Mouse (Mus musculus) G1E-ER4 (cell line): ENCODE results near the gene Hspa12a. TPM values are rescaled to one million over a fixed set of nuclear protein-coding genes. Genes with fewer than 3 reads are reported as not detected.

ENCODE experiments used
- GATA1 ChIP-seq: IDR thresholded peaks from one replicate; pipeline ENCODE4 v1.8.0; 2012; ENCODE audit warnings: low read length, inconsistent platforms
- polyA plus RNA-seq: library from polyadenylated mRNA; stranded (reverse); fragments of >175 nt; gene quantifications from 2 replicates; pipeline ENCODE4 v1.2.3, GENCODE M21; 2012

Gene Hspa12a
- polyA plus RNA-seq, 1 experiment = 0.15 TPM

GRCm38 (mm10) chr19:58822454-58823200 lies 120.8 kb downstream of the Hspa12a start:
- TF ChIP-seq GATA1 = no peak

- no peak for TF ChIP-seq GATA1
Measured at GRCm38 (mm10) chr19:58818571-58819415, 124.7 kb downstream of the Hspa12a start.

GRCm38 (mm10) chr19:58817398-58817797 lies 126.1 kb downstream of the Hspa12a start:
- TF ChIP-seq GATA1 = no peak

- TF ChIP-seq GATA1 = no peak
Measured at GRCm38 (mm10) chr19:58816453-58817041, 126.9 kb downstream of the Hspa12a start.

- TF ChIP-seq GATA1 = no peak
Measured at GRCm38 (mm10) chr19:58815179-58815922, 128.1 kb downstream of the Hspa12a start.

GRCm38 (mm10) chr19:58810536-58810935 lies 132.9 kb downstream of the Hspa12a start:
- no peak for TF ChIP-seq GATA1

GRCm38 (mm10) chr19:58808864-58809263 lies 134.6 kb downstream of the Hspa12a start:
- no peak for TF ChIP-seq GATA1

GRCm38 (mm10) chr19:58806364-58806763 lies 137.1 kb downstream of the Hspa12a start:
- TF ChIP-seq GATA1 = no peak

- TF ChIP-seq GATA1 = no peak
Measured at GRCm38 (mm10) chr19:58805191-58805779, 138.2 kb downstream of the Hspa12a start.

- TF ChIP-seq GATA1 = no peak
Measured at GRCm38 (mm10) chr19:58795114-58795669, 148.3 kb downstream of the Hspa12a start.

- TF ChIP-seq GATA1 = no peak
Measured at GRCm38 (mm10) chr19:58794284-58794683, 149.2 kb downstream of the Hspa12a start, which contains the start of gene 1700019N19Rik. TSS of gene 1700019N19Rik (minus strand) at chr19:58794461.

- no peak for TF ChIP-seq GATA1
Measured at GRCm38 (mm10) chr19:58789194-58789593, 154.3 kb downstream of the Hspa12a start.

GRCm38 (mm10) chr19:58783938-58784337 lies 159.5 kb downstream of the Hspa12a start:
- no peak for TF ChIP-seq GATA1

GRCm38 (mm10) chr19:58781566-58781965 lies 161.9 kb downstream of the Hspa12a start:
- TF ChIP-seq GATA1 = no peak

GRCm38 (mm10) chr19:58776461-58776860 lies 167.0 kb downstream of the Hspa12a start:
- no peak for TF ChIP-seq GATA1
